Mouse (Mus musculus) stomach, postnatal 0 days (tissue): ENCODE results near the gene Trp53i11.

Experiments used
- CTCF ChIP-seq: IDR thresholded peaks from 2 replicates; pipeline ENCODE4 v1.5.1; 2016; ENCODE audit warnings: antibody characterized with exemption, low read depth, mild to moderate bottlenecking, moderate library complexity
- EP300 ChIP-seq: optimal IDR thresholded peaks from 2 replicates; pipeline ENCODE3; 2016; ENCODE audit warnings: antibody characterized with exemption

- TF ChIP-seq CTCF (no peak), EP300 (no peak)
Observed at GRCm38 (mm10) chr2:93200681-93201340, 13.5 kb downstream of the Trp53i11 start.
